Mouse (Mus musculus): Measurements from ENCODE around the gene Gtf2i. TPM values are rescaled to one million over a fixed set of nuclear protein-coding genes. Genes with fewer than 3 reads are reported as not detected.

Gene Gtf2i
- 10 to 100 TPM; 44.5 to 52.9 TPM for total RNA-seq (2023)

GRCm38 (mm10) chr5:134314688-134315622 is at the start of gene Gtf2i:
Gtf2i (minus strand) TSS chr5:134314760.

GRCm38 (mm10) chr5:134229391-134229790 is 85.2 kb downstream of the Gtf2i start, which contains the start of gene Ncf1:
Ncf1 (minus strand) TSS chr5:134229625.

Other genes starting within 250 kb of the Gtf2i start
- gene Castor2, start 215.0 kb downstream of the Gtf2i start, total RNA-seq (2023): 1 to 10 TPM; 8.9 TPM
- gene Rcc1l, start 138.0 kb downstream of the Gtf2i start, total RNA-seq (2023): 1 to 10 TPM; 8.8 to 9.3 TPM
- gene Gtf2ird2, start 130.7 kb downstream of the Gtf2i start, total RNA-seq (2023): 1 to 10 TPM; 7.8 to 9.0 TPM
- 100 to 1,000 TPM; 313 to 325 TPM for gene Ncf1, start 85.1 kb downstream of the Gtf2i start, total RNA-seq (2023)
- 10 to 100 TPM; 58.6 to 74.0 TPM for gene Gtf2ird1, start 142.0 kb upstream of the Gtf2i start, total RNA-seq (2023)
- gene Clip2, start 237.7 kb upstream of the Gtf2i start, total RNA-seq (2023): 10 to 100 TPM; 12.6 to 12.8 TPM
- not detected for gene Syna, start 245.4 kb upstream of the Gtf2i start, total RNA-seq (2023)

Measured in monocyte, adult 59 days (primary cell).